In genomic region chr11:82313153-82313552, GRCm38 (mm10) we compare ENCODE assay signal across 15 mouse cellular contexts. TPM values are rescaled to one million over a fixed set of nuclear protein-coding genes. Genes with fewer than 3 reads are reported as not detected.
A peak's percentile ranks its signal among the peaks of the same experiment; 100 is the strongest.
DNase-seq lines count a peak whose midpoint lies in the region; ATAC-seq lines count a peak whose summit lies in the region.
"Had no signal": no experiment of that assay in that cellular context is flagged by ENCODE, and none has a peak within 500 bp of the region (broad histone marks: within the 10 kb centered on the region; RNA-seq: fewer than 3 reads in every experiment).

No protein-coding gene starts in this region.

- H3K4me3 ChIP-seq in heart, embryonic 12.5 days = no peak overlapping the region
- H3K4me3 ChIP-seq: forebrain, embryonic 10.5 days; heart, adult 2 months; left cerebral cortex, adult 2 months; neural tube, embryonic 12.5 days had no signal

- no peak overlapping the region for H3K4me2 ChIP-seq in heart, embryonic 12.5 days
- H3K4me2 ChIP-seq: neural tube, embryonic 12.5 days had no signal

- DNase-seq in heart, postnatal 10 days = peak; percentile 23 to 32
- DNase-seq in lung, postnatal 14 days = peak; percentile 2
- no peak for DNase-seq in lung, postnatal 36 days
- DNase-seq in embryo, embryonic 11 days = peak; percentile 64
- peak; percentile 54 for DNase-seq in retina, embryonic 14.5 days (ENCODE audit: low spot score)
- DNase-seq in cerebellum, adult 9-11 months = no peak
- no peak for DNase-seq in frontal cortex, postnatal 10 days (ENCODE audit: low spot score in 2 of 2)
- DNase-seq: cerebellum, adult 2 months; heart, adult 2 months had no signal

- no peaks in the 10 kb centered on the region for H3K36me3 ChIP-seq in heart, embryonic 12.5 days
- H3K36me3 ChIP-seq: forebrain, embryonic 10.5 days; neural tube, embryonic 12.5 days had no signal

- H3K9ac ChIP-seq in heart, embryonic 12.5 days = no peak overlapping the region
- H3K9ac ChIP-seq: neural tube, embryonic 12.5 days had no signal

- H3K27me3 ChIP-seq in heart, embryonic 12.5 days (replicated peaks) = peaks cover 28% of the 10 kb centered on the region
- H3K27me3 ChIP-seq: neural tube, embryonic 12.5 days had no signal

- H3K27ac ChIP-seq in heart, embryonic 12.5 days (ENCODE audit: poor library complexity, severe bottlenecking) = no peak overlapping the region
- H3K27ac ChIP-seq: forebrain, embryonic 10.5 days; heart, adult 2 months; left cerebral cortex, adult 2 months; macrophage; neural tube, embryonic 12.5 days had no signal

- intact Hi-C loops in heart, postnatal 10 days (cut with DNase I) = loop anchor here (5.0 kb wide), 1 partner anchor 1181 kb away; no protein-coding TSS in a partner anchor

- no peak for ATAC-seq in heart, embryonic 12.5 days (ENCODE audit: insufficient number of reproducible peaks, low FRiP score)
- ATAC-seq: intestine, embryonic 16.5 days had no signal

- no peaks in the 10 kb centered on the region for H3K4me1 ChIP-seq in heart, embryonic 12.5 days (replicated peaks)

- WGBS in heart, embryonic 12.5 days = 39% methylated on average over 7 of the region's 7 CpGs

- H3K9me3 ChIP-seq in heart, embryonic 12.5 days (replicated peaks) = no peaks in the 10 kb centered on the region
- H3K9me3 ChIP-seq: forebrain, embryonic 10.5 days; neural tube, embryonic 12.5 days had no signal

RNA-seq across cellular contexts. Expression of gene Ccl1, which starts 7.7 kb away (rescaled TPM):
- total RNA-seq in heart, postnatal 10 days (2021) = not detected
- not detected in 2 replicates for polyA plus RNA-seq in heart, embryonic 12.5 days (2016; fragmentation: Nextera tagmentation; extraction: Ambion mirVana)
- total RNA-seq: heart, adult 2 months; left cerebral cortex, adult 2 months had no signal
- polyA plus RNA-seq: cerebellum, adult 2 months; forebrain, embryonic 10.5 days; heart, adult 2 months; intestine, embryonic 16.5 days; macrophage; neural tube, embryonic 12.5 days had no signal

Comparison
In these comparisons a context has a peak if more than half of its experiments do, and no peak if none do; other contexts are left out.
1. DNase-seq: peak in heart, postnatal 10 days (2 of 2), lung, postnatal 14 days (single experiment), embryo, embryonic 11 days (single experiment) and retina, embryonic 14.5 days (single experiment); none in lung, postnatal 36 days (single experiment), cerebellum, adult 9-11 months (single experiment) and frontal cortex, postnatal 10 days (0 of 2).